Mouse (Mus musculus) lung, postnatal 0 days (tissue): Measurements from ENCODE around the gene Pde10a. TPM values are rescaled to one million over a fixed set of nuclear protein-coding genes. Genes with fewer than 3 reads are reported as not detected.

Experiments used
- ATAC-seq: fragments of 200-750 bp; cut with Nextera tagmentation; 2 replicates; pipeline ENCODE4 v1.8.0; 2017; ENCODE audit warnings: moderate library complexity
- DNase-seq: peaks from one replicate; pipeline ENCODE4 v3.0.0-alpha.2; 2016; ENCODE audit warnings: low spot score
- H3K27ac ChIP-seq: fragments of 300-500 bp; sonication (generic); 2 replicates; pipeline ENCODE4 v1.5.1; 2014; ENCODE audit warnings: antibody characterized with exemption, mild to moderate bottlenecking, low read length, mixed read lengths
- H3K27me3 ChIP-seq: fragments of 300-500 bp; sonication (generic); replicated peaks from 2 replicates; pipeline ENCODE4 v1.6.1; 2014; ENCODE audit warnings: low read length, mixed read lengths; ENCODE audit not compliant: insufficient read depth
- H3K36me3 ChIP-seq: fragments of 300-500 bp; sonication (generic); 2 replicates; pipeline ENCODE4 v1.6.1; 2014; ENCODE audit warnings: low read length, mixed read lengths; ENCODE audit not compliant: insufficient read depth
- H3K4me1 ChIP-seq: fragments of 300-500 bp; sonication (generic); 2 replicates; pipeline ENCODE4 v1.6.1; 2014; ENCODE audit warnings: antibody characterized with exemption, low read depth, low read length, mixed read lengths; ENCODE audit not compliant: insufficient read depth
- H3K4me2 ChIP-seq: fragments of 300-500 bp; sonication (generic); replicated peaks from 2 replicates; pipeline ENCODE4 v1.6.1; 2014; ENCODE audit warnings: low read depth, mild to moderate bottlenecking, low read length, moderate library complexity, mixed read lengths
- H3K4me3 ChIP-seq: fragments of 300-500 bp; sonication (generic); 2 replicates; pipeline ENCODE4 v1.5.1; 2014; ENCODE audit warnings: low read depth, low read length
- H3K9ac ChIP-seq: fragments of 300-500 bp; sonication (generic); replicated peaks from 2 replicates; pipeline ENCODE4 v1.6.1; 2014; ENCODE audit warnings: low read depth, mild to moderate bottlenecking
- H3K9me3 ChIP-seq: fragments of 300-500 bp; sonication (generic); 2 replicates; pipeline ENCODE4 v1.6.1; 2016; ENCODE audit warnings: low read length, mixed read lengths
- CTCF ChIP-seq: IDR thresholded peaks from 2 replicates; pipeline ENCODE4 v1.5.1; 2016; ENCODE audit warnings: antibody characterized with exemption, mild to moderate bottlenecking
- EP300 ChIP-seq: IDR thresholded peaks from 2 replicates; pipeline ENCODE4 v1.6.1; 2016; ENCODE audit warnings: antibody characterized with exemption, mild to moderate bottlenecking, control low read depth
- WGBS: fragments of 180-500 bp; shearing (Covaris S2); extraction: QIAGEN DNeasy Blood & Tissue Kit; methylation state at CpG from one replicate; pipeline ENCODE4 v1.1.7; 2014; 5-methylcytosine and 5-hydroxymethylcytosine counted together
- polyA plus RNA-seq: library from polyadenylated mRNA; unstranded; fragments of >200 nt; fragmentation: Nextera tagmentation; extraction: Ambion mirVana; gene quantifications from 2 replicates; pipeline ENCODE4 v1.2.1, GENCODE M21; 2015

The Pde10a gene
- polyA plus RNA-seq, 1 experiment from 2014 or later, result 0.86 TPM

GRCm38 (mm10) chr17:8800478-8801082 is 275.4 kb downstream of the Pde10a start:
- Histone ChIP-seq H3K4me1 (no peaks in the 10 kb centered on the region), H3K9me3 (no peaks in the 10 kb centered on the region), H3K36me3 (no peaks in the 10 kb centered on the region), H3K4me2 (peak overlapping the region; percentile 97), H3K4me3 (peak overlapping the region; percentile 65), H3K27me3 (peaks cover 69% of the 10 kb centered on the region), H3K27ac (peak overlapping the region; percentile 32; the same call in 1 of the 2 replicates), H3K9ac (peak overlapping the region; percentile 41)
- under 1% methylated on average over 27 of the region's 53 CpGs for WGBS
- TF ChIP-seq CTCF (peak; percentile 38), EP300 (no peak)
- ATAC-seq, result peak; percentile 74
- DNase-seq, result peak; percentile 68

- Histone ChIP-seq H3K4me2 (peak overlapping the region; percentile 97), H3K4me1 (no peaks in the 10 kb centered on the region), H3K36me3 (no peaks in the 10 kb centered on the region), H3K9ac (peak overlapping the region; percentile 41), H3K27me3 (peaks cover 66% of the 10 kb centered on the region), H3K27ac (peak overlapping the region; percentile 32; the same call in 1 of the 2 replicates), H3K4me3 (peak overlapping the region; percentile 65), H3K9me3 (no peaks in the 10 kb centered on the region)
- peak; percentile 59 for DNase-seq
- ATAC-seq, result peak; percentile 85
- under 1% methylated on average over 25 of the region's 72 CpGs for WGBS
- TF ChIP-seq CTCF, result no peak
These were observed 276.1 kb downstream of the Pde10a start for GRCm38 (mm10) chr17:8801083-8801854.

- no peaks in the 10 kb centered on the region for H3K9me3 ChIP-seq
- DNase-seq (no peak), ATAC-seq (no peak)
- peak overlapping the region; percentile 65 for H3K4me3 ChIP-seq
- H3K4me1 ChIP-seq, result no peaks in the 10 kb centered on the region
- H3K27ac ChIP-seq, result no peak overlapping the region
- TF ChIP-seq EP300 (no peak), CTCF (no peak)
- H3K27me3 ChIP-seq, result peaks cover 63% of the 10 kb centered on the region
- 0% methylated on average over 24 of the region's 31 CpGs for WGBS
- peak overlapping the region; percentile 97 for H3K4me2 ChIP-seq
- 0 out of 2 replicates have a peak overlapping the region, but pooled peaks have one; percentile 23 for H3K9ac ChIP-seq
- no peaks in the 10 kb centered on the region for H3K36me3 ChIP-seq
These were observed 276.6 kb downstream of the Pde10a start for GRCm38 (mm10) chr17:8801855-8802104.

DNA sequence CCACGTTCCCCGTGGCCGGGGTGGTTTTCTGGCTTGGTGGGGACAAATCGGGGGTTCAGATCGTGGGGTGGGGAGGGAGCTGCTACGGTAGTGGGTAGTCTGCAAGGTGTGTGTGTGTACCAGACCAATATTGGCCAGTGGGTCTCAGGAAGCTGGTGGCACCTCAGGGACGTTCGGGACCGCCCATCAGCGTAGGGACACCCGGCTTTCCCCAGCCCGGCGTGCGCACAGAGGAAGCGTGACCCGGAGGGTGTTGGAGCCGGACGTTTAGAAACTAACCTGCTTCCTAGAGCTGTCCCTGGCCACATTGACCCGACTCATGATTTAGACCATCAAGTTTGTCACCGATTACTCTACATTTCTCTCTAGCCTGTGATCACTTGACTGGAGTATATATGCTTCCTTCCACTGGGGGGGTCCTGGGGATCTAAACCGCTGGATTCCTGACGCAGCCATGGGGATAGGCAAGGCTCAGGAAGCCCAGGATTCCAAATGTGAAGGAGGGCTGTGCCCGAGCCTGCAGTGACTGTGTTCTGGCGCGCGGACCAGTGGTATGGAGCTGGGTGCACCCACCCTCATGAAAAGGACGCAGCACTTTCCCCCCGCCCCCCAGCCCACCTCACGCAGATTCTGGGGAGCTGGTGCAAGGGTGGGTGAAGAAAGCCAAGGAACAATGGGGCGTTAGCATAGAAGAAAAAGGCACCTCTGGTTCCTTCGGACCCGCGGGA is 277.2 kb downstream of the Pde10a start:
- TF ChIP-seq EP300 (no peak), CTCF (no peak)
- no peaks in the 10 kb centered on the region for H3K4me1 ChIP-seq
- H3K4me3 ChIP-seq, result peak overlapping the region; percentile 65
- no peak overlapping the region for H3K27ac ChIP-seq
- ATAC-seq (peak; percentile 18; the same call in 1 of the 2 replicates), DNase-seq (peak; percentile 38)
- H3K4me2 ChIP-seq, result peak overlapping the region; percentile 97
- H3K9me3 ChIP-seq, result no peaks in the 10 kb centered on the region
- peaks cover 63% of the 10 kb centered on the region for H3K27me3 ChIP-seq
- under 1% methylated on average over 33 of the region's 33 CpGs for WGBS
- 0 out of 2 replicates have a peak overlapping the region, but pooled peaks have one; percentile 23 for H3K9ac ChIP-seq
- H3K36me3 ChIP-seq, result no peaks in the 10 kb centered on the region

DNA sequence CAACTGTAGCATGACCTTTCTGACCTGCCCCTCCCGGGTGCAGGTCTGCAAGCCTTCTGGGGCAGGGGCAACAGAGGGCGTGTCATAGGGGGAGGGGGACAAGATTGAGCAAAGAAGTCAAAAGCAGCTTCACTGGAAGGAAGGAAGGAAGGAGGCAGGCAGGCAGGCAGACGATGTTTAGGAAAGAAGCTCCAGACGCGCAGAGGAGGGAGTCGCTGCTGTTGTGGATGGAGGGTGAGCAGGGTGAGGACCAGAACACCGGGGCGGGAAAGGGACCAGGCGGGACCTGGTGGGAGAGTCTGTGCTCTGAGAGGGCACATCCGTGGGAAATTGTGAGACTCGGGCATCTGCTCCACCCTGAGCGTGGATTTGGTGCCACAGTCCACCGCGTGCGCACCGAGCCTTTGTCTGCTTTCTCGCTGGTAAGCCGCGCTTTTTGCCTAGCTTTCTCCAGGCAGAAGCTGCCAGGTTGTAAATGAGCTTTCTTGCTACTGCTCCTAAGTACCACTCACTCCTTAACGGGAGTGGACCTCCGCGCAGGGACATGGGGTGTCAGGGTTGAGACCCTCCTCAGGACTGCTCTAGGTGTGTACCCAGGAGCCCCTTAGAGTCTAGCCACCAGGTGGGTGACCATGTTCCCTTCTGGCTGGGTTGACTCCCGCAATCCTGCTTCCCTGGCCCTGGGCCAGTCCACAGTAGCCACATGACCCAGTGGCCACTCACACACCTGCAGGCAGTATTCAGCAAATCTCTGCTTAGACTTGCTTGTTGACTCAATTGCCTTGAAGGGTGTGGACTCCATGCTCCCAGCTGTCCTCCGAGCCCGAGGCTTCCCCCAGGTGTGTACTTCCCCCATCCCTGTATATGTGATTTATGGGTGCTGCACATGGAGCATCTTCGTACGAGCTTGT is 278.0 kb downstream of the Pde10a start:
- WGBS, result 13% methylated on average over 26 of the region's 27 CpGs
- no peak for ATAC-seq

More for the DNA sequence above, 278.0 kb downstream of the Pde10a start:
- no peak overlapping the region for H3K9ac ChIP-seq
- peak overlapping the region; percentile 97; the same call in 1 of the 2 replicates for H3K4me2 ChIP-seq
- no peaks in the 10 kb centered on the region for H3K9me3 ChIP-seq
- DNase-seq, result no peak
- no peak overlapping the region for H3K27ac ChIP-seq
- peak overlapping the region; percentile 65; the same call in 1 of the 2 replicates for H3K4me3 ChIP-seq
- peaks cover 62% of the 10 kb centered on the region for H3K27me3 ChIP-seq
- no peaks in the 10 kb centered on the region for H3K4me1 ChIP-seq
- no peaks in the 10 kb centered on the region for H3K36me3 ChIP-seq
- TF ChIP-seq CTCF, result no peak
- no peak for TF ChIP-seq EP300
